Comparison of ENCODE assay signal across 11 mouse cellular contexts in the genomic region with DNA sequence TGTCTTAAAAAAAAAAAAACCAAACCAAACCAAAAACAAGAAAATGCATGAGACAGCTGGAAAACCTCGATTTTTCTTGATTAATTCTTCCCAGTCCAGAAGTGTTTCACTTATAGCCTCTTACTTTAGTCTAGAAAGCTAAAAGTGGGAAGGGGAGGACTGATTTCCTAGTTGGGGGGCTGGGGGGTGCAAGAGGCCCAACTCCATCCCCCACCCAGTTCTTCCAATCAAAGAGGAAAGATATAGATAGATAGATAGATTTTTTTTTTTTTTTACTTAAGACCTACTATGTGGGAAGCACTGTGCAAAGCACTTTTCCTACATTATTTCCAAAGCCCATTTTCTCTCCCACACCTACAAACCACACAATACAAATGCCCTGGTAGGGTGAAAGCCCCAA. TPM values are rescaled to one million over a fixed set of nuclear protein-coding genes. Genes with fewer than 3 reads are reported as not detected.
DNase-seq lines count a peak whose midpoint lies in the region; ATAC-seq and TF ChIP-seq lines count a peak whose summit lies in the region.
"Had no signal": no experiment of that assay in that cellular context is flagged by ENCODE, and none has a peak within 500 bp of the region (broad histone marks: within the 10 kb centered on the region; RNA-seq: fewer than 3 reads in every experiment).

No protein-coding gene starts in this region.

- H3K36me3 ChIP-seq in heart, embryonic 15.5 days = peaks cover 9% of the 10 kb centered on the region
- peaks cover 4% of the 10 kb centered on the region; the same call in 1 of the 2 replicates for H3K36me3 ChIP-seq in lung, embryonic 16.5 days (ENCODE audit: control insufficient read depth, insufficient read depth, low read length)
- H3K36me3 ChIP-seq in liver, embryonic 14.5 days (replicated peaks; ENCODE audit: control insufficient read depth, insufficient read depth, low read depth) = peaks cover 11% of the 10 kb centered on the region
- peaks cover 8% of the 10 kb centered on the region for H3K36me3 ChIP-seq in neural tube, embryonic 13.5 days

- H3K27me3 ChIP-seq in heart, embryonic 15.5 days = no peaks in the 10 kb centered on the region
- no peaks in the 10 kb centered on the region for H3K27me3 ChIP-seq in lung, embryonic 16.5 days (ENCODE audit: control insufficient read depth, insufficient read depth, low read depth, low read length)
- H3K27me3 ChIP-seq in liver, embryonic 14.5 days (ENCODE audit: control insufficient read depth, insufficient read depth, low read length) = no peaks in the 10 kb centered on the region
- no peaks in the 10 kb centered on the region for H3K27me3 ChIP-seq in neural tube, embryonic 13.5 days
- H3K27me3 ChIP-seq: embryonic facial prominence, embryonic 12.5 days had no signal

- ATAC-seq in heart, embryonic 15.5 days (replicated peaks; ENCODE audit: insufficient number of reproducible peaks, insufficient read depth, low FRiP score, low read depth) = no peak
- no peak for ATAC-seq in lung, embryonic 16.5 days (ENCODE audit: low read depth)
- ATAC-seq in liver, embryonic 14.5 days (ENCODE audit: insufficient read depth) = no peak
- no peak for ATAC-seq in neural tube, embryonic 13.5 days (ENCODE audit: low read depth)

- H3K4me3 ChIP-seq in heart, embryonic 15.5 days = peak overlapping the region; percentile 93
- no peak overlapping the region; the same call in 1 of the 2 replicates for H3K4me3 ChIP-seq in lung, embryonic 16.5 days (ENCODE audit: low read length)
- H3K4me3 ChIP-seq in liver, embryonic 14.5 days (ENCODE audit: insufficient read depth in 1 of 2, low read depth in 2 of 2, low read length in 2 of 2) = peak overlapping the region in 1 of 2 experiments; percentile 100; a peak in 2 of 4 replicates
- peak overlapping the region; percentile 69; the same call in 1 of the 2 replicates for H3K4me3 ChIP-seq in neural tube, embryonic 13.5 days

- H3K4me2 ChIP-seq in heart, embryonic 15.5 days = peak overlapping the region; percentile 79
- peak overlapping the region; percentile 92 for H3K4me2 ChIP-seq in lung, embryonic 16.5 days (ENCODE audit: low read depth, low read length)
- H3K4me2 ChIP-seq in liver, embryonic 14.5 days (ENCODE audit: low read depth) = peak overlapping the region; percentile 91
- H3K4me2 ChIP-seq in neural tube, embryonic 13.5 days = peak overlapping the region; percentile 90

- TF ChIP-seq CTCF in liver, embryonic 14.5 days (IDR thresholded peaks at IDR 0.05; ENCODE audit: low read depth) = no peak

- intact Hi-C loops in heart, postnatal 36 days (cut with DNase I) = loop anchor here (5.0 kb wide), 2 partner anchors 41 to 91 kb away; no protein-coding TSS in a partner anchor

- H3K4me1 ChIP-seq in heart, embryonic 15.5 days (replicated peaks) = peaks cover 76% of the 10 kb centered on the region
- H3K4me1 ChIP-seq in lung, embryonic 16.5 days (replicated peaks; ENCODE audit: control insufficient read depth, insufficient read depth, low read length) = peaks cover 44% of the 10 kb centered on the region
- peaks cover 37 to 38% of the 10 kb centered on the region in 2 experiments for H3K4me1 ChIP-seq in liver, embryonic 14.5 days (replicated peaks; ENCODE audit: control insufficient read depth in 2 of 2, insufficient read depth in 2 of 2, low read length in 1 of 2)
- H3K4me1 ChIP-seq in neural tube, embryonic 13.5 days (replicated peaks) = peaks cover 67% of the 10 kb centered on the region

- no peak overlapping the region for H3K27ac ChIP-seq in heart, embryonic 15.5 days
- no peak overlapping the region for H3K27ac ChIP-seq in lung, embryonic 16.5 days (ENCODE audit: low read length)
- no peak overlapping the region for H3K27ac ChIP-seq in liver, embryonic 14.5 days
- H3K27ac ChIP-seq in neural tube, embryonic 13.5 days (replicated peaks) = no peak overlapping the region
- H3K27ac ChIP-seq: embryonic facial prominence, embryonic 12.5 days had no signal

- TF ChIP-seq EP300 in liver, embryonic 14.5 days (IDR thresholded peaks at IDR 0.05; ENCODE audit: low read depth) = no peak

- H3K9me3 ChIP-seq in heart, embryonic 15.5 days (replicated peaks) = no peaks in the 10 kb centered on the region
- no peaks in the 10 kb centered on the region for H3K9me3 ChIP-seq in lung, embryonic 16.5 days (ENCODE audit: control insufficient read depth, low read length)
- H3K9me3 ChIP-seq in liver, embryonic 14.5 days (ENCODE audit: control insufficient read depth, low read length) = no peaks in the 10 kb centered on the region
- no peaks in the 10 kb centered on the region for H3K9me3 ChIP-seq in neural tube, embryonic 13.5 days
- H3K9me3 ChIP-seq: embryonic facial prominence, embryonic 12.5 days had no signal

- H3K9ac ChIP-seq in heart, embryonic 15.5 days = no peak overlapping the region
- no peak overlapping the region for H3K9ac ChIP-seq in lung, embryonic 16.5 days (ENCODE audit: low read length)
- peak overlapping the region; percentile 99 for H3K9ac ChIP-seq in liver, embryonic 14.5 days (replicated peaks)
- H3K9ac ChIP-seq in neural tube, embryonic 13.5 days = no peak overlapping the region

- DNase-seq in heart, postnatal 36 days = no peak
- no peak for DNase-seq in lung, postnatal 36 days
- no peak for DNase-seq in liver, embryonic 14.5 days (ENCODE audit: low read depth in 3 of 3, low spot score in 3 of 3)
- DNase-seq in cerebellum, postnatal 14 days = no peak
- DNase-seq: cerebellum, adult 2 months; kidney, postnatal 36 days; right cerebral cortex, postnatal 14 days had no signal

- 69% methylated on average over 1 of the region's 1 CpGs for WGBS in heart, embryonic 15.5 days
- 68% methylated on average over 1 of the region's 1 CpGs for WGBS in lung, embryonic 16.5 days
- WGBS in liver, embryonic 14.5 days (ENCODE audit: insufficient replicate concordance) = 40% methylated on average over 1 of the region's 1 CpGs
- WGBS in neural tube, embryonic 13.5 days = 68% methylated on average over 1 of the region's 1 CpGs

RNA-seq across cellular contexts. Expression of gene Mical3, which starts 22.7 kb away (rescaled TPM):
- 25.0 and 26.6 TPM in 2 replicates for polyA plus RNA-seq in heart, embryonic 15.5 days (2015; fragmentation: Nextera tagmentation; extraction: Ambion mirVana)
- total RNA-seq in heart, postnatal 36 days (2021) = 100 to 1,000 TPM; 119 to 136 TPM
- 15.9 and 18.0 TPM in 2 replicates for polyA plus RNA-seq in lung, embryonic 16.5 days (2015; fragmentation: Nextera tagmentation; extraction: Ambion mirVana)
- 6.0 and 8.1 TPM in 2 replicates for polyA plus RNA-seq in liver, embryonic 14.5 days (2012; rRNA removed)
- polyA plus RNA-seq in liver, embryonic 14.5 days (2014; fragmentation: Nextera tagmentation; extraction: Ambion mirVana) = 9.4 and 12.8 TPM in 2 replicates
- 28.1 TPM in 2 replicates for polyA plus RNA-seq in neural tube, embryonic 13.5 days (2015; fragmentation: Nextera tagmentation; extraction: Ambion mirVana)
